Mouse (Mus musculus): ENCODE data around the gene Gm20498. TPM values are rescaled to one million over a fixed set of nuclear protein-coding genes. Genes with fewer than 3 reads are reported as not detected.
A peak's percentile ranks its signal among the peaks of the same experiment; 100 is the strongest.
"Not testable (repeated sequence)": the region's sequence is repeated elsewhere in the genome, so short reads cannot be mapped to it uniquely, and the experiment has no call there.

Gene Gm20498
- polyA plus RNA-seq, 1 experiment: 28.3 TPM

GRCm38 (mm10) chr12:81485311-81485710, 47.4 kb downstream of the Gm20498 start:
- H3K36me3 ChIP-seq (replicated peaks; ENCODE audit: low read length): no peaks in the 10 kb centered on the region
- H3K4me3 ChIP-seq (replicated peaks): peak overlapping the region; percentile 94
- no peak for TF ChIP-seq GATA1 (IDR thresholded peaks at IDR 0.05; ENCODE audit: borderline replicate concordance, low read length)
- no peak for TF ChIP-seq FLI1 (IDR thresholded peaks at IDR 0.05; ENCODE audit: low read length)
- peaks cover 12% of the 10 kb centered on the region for H3K4me1 ChIP-seq
- H3K9me3 ChIP-seq: no peaks in the 10 kb centered on the region
- no peaks in the 10 kb centered on the region for H3K27me3 ChIP-seq (replicated peaks)

GRCm38 (mm10) chr12:81484727-81485191, 47.9 kb downstream of the Gm20498 start, which contains the start of gene Cox16:
Cox16 (minus strand) TSS chr12:81485127.
- Histone ChIP-seq H3K27me3 (replicated peaks) (no peaks in the 10 kb centered on the region), H3K4me1 (peaks cover 9% of the 10 kb centered on the region), H3K36me3 (replicated peaks; ENCODE audit: low read length) (no peaks in the 10 kb centered on the region), H3K4me3 (replicated peaks) (peak within 1 kb of the TSS; percentile 94), H3K9me3 (no peaks in the 10 kb centered on the region)
- TF ChIP-seq FLI1 (IDR thresholded peaks at IDR 0.05; ENCODE audit: low read length): no peak
- no peak; the same call in 2 of the 3 replicates for TF ChIP-seq GATA1 (IDR thresholded peaks at IDR 0.05; ENCODE audit: borderline replicate concordance, low read length)

GRCm38 (mm10) chr12:81484212-81484611, 48.5 kb downstream of the Gm20498 start:
- H3K4me1 ChIP-seq: peaks cover 3% of the 10 kb centered on the region
- no peaks in the 10 kb centered on the region for H3K9me3 ChIP-seq
- no peaks in the 10 kb centered on the region for H3K27me3 ChIP-seq (replicated peaks)
- TF ChIP-seq GATA1 (IDR thresholded peaks at IDR 0.05; ENCODE audit: borderline replicate concordance, low read length) (no peak), FLI1 (IDR thresholded peaks at IDR 0.05; ENCODE audit: low read length) (no peak)
- peak overlapping the region; percentile 94 for H3K4me3 ChIP-seq (replicated peaks)
- peaks cover 3% of the 10 kb centered on the region for H3K36me3 ChIP-seq (replicated peaks; ENCODE audit: low read length)

DNA sequence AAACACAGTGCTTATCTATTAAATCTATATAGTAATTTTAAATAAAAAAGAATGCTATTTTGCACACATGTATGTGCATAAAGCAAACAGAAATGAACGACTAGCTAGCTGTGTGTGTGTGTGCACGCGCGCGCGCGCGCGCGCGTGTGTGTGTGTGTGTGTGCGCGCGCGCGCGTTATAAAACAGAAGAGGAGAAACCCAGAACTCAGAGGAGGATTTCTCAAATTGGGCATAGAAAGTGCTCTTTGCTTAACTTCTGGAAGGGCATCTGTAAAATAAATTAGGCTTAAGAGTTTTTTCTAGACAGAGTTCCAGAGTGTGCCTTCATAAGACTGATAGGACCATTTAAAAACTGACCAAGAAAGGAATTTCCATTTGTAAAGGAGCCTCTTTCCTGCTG, 49.0 kb downstream of the Gm20498 start:
- H3K9me3 ChIP-seq: no peaks in the 10 kb centered on the region
- peaks cover 3% of the 10 kb centered on the region for H3K36me3 ChIP-seq (replicated peaks; ENCODE audit: low read length)
- H3K4me1 ChIP-seq: peaks cover 3% of the 10 kb centered on the region
- H3K27me3 ChIP-seq (replicated peaks): no peaks in the 10 kb centered on the region
- TF ChIP-seq GATA1 (IDR thresholded peaks at IDR 0.05; ENCODE audit: borderline replicate concordance, low read length): no peak
- TF ChIP-seq FLI1 (IDR thresholded peaks at IDR 0.05; ENCODE audit: low read length): no peak
- peak overlapping the region; percentile 94 for H3K4me3 ChIP-seq (replicated peaks)

DNA sequence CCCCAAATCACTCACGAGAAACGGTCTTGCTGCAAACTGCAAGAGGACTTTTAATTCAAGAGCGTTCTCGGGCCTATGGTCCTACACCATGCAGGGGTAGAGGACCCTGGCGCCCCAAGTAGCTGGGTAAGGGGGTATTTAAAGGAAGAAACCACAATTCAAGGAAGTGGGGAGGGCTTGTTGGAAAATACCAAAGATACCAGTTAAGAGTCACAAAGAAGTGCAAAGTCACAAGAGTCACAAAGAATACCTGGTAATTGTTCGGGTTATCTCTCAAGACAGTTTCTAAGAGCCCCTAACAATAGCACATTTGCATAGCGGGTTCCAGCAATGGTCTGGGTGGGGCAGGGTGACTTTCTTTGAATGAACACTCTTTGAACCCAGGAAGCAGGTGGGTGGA, 73.7 kb downstream of the Gm20498 start:
- not testable (repeated sequence) for H3K36me3 ChIP-seq (replicated peaks; ENCODE audit: low read length); H3K27me3 ChIP-seq (replicated peaks); H3K4me1 ChIP-seq; H3K4me3 ChIP-seq (replicated peaks)
- H3K9me3 ChIP-seq: peaks cover 25% of the 10 kb centered on the region

GRCm38 (mm10) chr12:81438985-81439384, 93.7 kb downstream of the Gm20498 start:
- H3K4me1 ChIP-seq; H3K36me3 ChIP-seq (replicated peaks; ENCODE audit: low read length); H3K4me3 ChIP-seq (replicated peaks); H3K27me3 ChIP-seq (replicated peaks): not testable (repeated sequence)
- H3K9me3 ChIP-seq: peaks cover 17% of the 10 kb centered on the region

DNA sequence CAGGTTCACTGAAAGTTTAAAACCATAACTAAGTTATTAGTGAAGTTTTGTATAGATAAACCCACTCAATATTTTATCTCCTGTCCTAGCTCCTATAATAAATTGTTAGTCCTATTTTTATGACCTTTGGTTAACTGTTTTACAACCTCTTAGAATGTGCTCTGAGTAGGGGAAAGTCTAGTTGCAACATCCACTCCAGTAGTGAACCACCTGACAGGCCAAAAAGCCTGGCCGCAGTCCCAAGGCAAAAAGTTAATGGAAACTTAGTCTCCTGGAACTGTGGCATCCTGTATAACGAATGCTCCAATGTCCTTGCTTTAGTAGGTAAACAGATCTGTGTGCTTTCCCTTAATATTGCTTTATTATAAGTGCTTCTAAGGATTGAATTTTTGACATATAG, 97.9 kb downstream of the Gm20498 start:
- not testable (repeated sequence) for H3K4me1 ChIP-seq; H3K4me3 ChIP-seq (replicated peaks)
- peaks cover 38% of the 10 kb centered on the region for H3K9me3 ChIP-seq

DNA sequence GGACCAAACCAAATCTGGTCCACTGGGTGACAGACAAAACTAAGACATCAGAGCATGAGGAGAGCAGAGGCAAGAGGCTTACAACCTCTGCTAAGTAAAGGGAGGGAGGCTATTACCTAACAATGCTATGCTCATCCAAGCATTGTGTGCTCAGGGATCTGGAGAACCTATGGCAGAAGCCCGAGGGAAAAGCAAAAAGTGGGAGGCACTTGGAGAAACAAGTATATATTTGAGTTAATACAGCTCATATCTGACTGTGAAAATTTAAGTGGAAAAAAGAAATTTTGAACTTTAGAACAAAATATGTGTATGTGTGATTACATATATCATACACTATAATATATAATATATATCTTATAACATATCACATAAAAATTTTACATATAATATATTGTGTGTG, 110.9 kb downstream of the Gm20498 start, which contains the start of gene Adam4:
Gene Adam4, minus strand, starts transcription at position 101 of the 400 bp plus-strand sequence.
- TF ChIP-seq GATA1 (IDR thresholded peaks at IDR 0.05; ENCODE audit: borderline replicate concordance, low read length): no peak
- TF ChIP-seq FLI1 (IDR thresholded peaks at IDR 0.05; ENCODE audit: low read length): no peak
- Histone ChIP-seq H3K36me3 (replicated peaks; ENCODE audit: low read length) (no peaks in the 10 kb centered on the region), H3K9me3 (peaks cover 28% of the 10 kb centered on the region), H3K4me3 (replicated peaks) (no peak within 1 kb of the TSS), H3K27me3 (replicated peaks) (no peaks in the 10 kb centered on the region), H3K4me1 (no peaks in the 10 kb centered on the region)

More for the DNA sequence above, 97.9 kb downstream of the Gm20498 start:
- H3K36me3 ChIP-seq (replicated peaks; ENCODE audit: low read length); H3K27me3 ChIP-seq (replicated peaks): not testable (repeated sequence)

GRCm38 (mm10) chr12:81413211-81413610, 119.5 kb downstream of the Gm20498 start:
- Histone ChIP-seq H3K4me1 (no peaks in the 10 kb centered on the region), H3K27me3 (replicated peaks) (no peaks in the 10 kb centered on the region), H3K4me3 (replicated peaks) (no peak overlapping the region), H3K36me3 (replicated peaks; ENCODE audit: low read length) (no peaks in the 10 kb centered on the region), H3K9me3 (no peaks in the 10 kb centered on the region)
- TF ChIP-seq FLI1 (IDR thresholded peaks at IDR 0.05; ENCODE audit: low read length) (no peak), GATA1 (IDR thresholded peaks at IDR 0.05; ENCODE audit: borderline replicate concordance, low read length) (no peak)

- Histone ChIP-seq H3K36me3 (replicated peaks; ENCODE audit: low read length) (no peaks in the 10 kb centered on the region), H3K4me1 (no peaks in the 10 kb centered on the region), H3K9me3 (no peaks in the 10 kb centered on the region), H3K27me3 (replicated peaks) (no peaks in the 10 kb centered on the region), H3K4me3 (replicated peaks) (no peak overlapping the region)
- no peak for TF ChIP-seq FLI1 (IDR thresholded peaks at IDR 0.05; ENCODE audit: low read length)
- no peak for TF ChIP-seq GATA1 (IDR thresholded peaks at IDR 0.05; ENCODE audit: borderline replicate concordance, low read length)
These were observed 123.7 kb downstream of the Gm20498 start for GRCm38 (mm10) chr12:81408966-81409365.

- H3K4me1 ChIP-seq: no peaks in the 10 kb centered on the region
- H3K27me3 ChIP-seq (replicated peaks): no peaks in the 10 kb centered on the region
- no peak for TF ChIP-seq FLI1 (IDR thresholded peaks at IDR 0.05; ENCODE audit: low read length)
- TF ChIP-seq GATA1 (IDR thresholded peaks at IDR 0.05; ENCODE audit: borderline replicate concordance, low read length): no peak
- no peaks in the 10 kb centered on the region for H3K9me3 ChIP-seq
- no peaks in the 10 kb centered on the region for H3K36me3 ChIP-seq (replicated peaks; ENCODE audit: low read length)
- H3K4me3 ChIP-seq (replicated peaks): no peak overlapping the region
These were observed 130.5 kb downstream of the Gm20498 start for GRCm38 (mm10) chr12:81402187-81402586.

GRCm38 (mm10) chr12:81379364-81379763, 153.3 kb downstream of the Gm20498 start, which contains the start of gene Gm4787:
Gm4787 (minus strand) TSS chr12:81379464.
- not testable (repeated sequence) for H3K27me3 ChIP-seq (replicated peaks); H3K4me3 ChIP-seq (replicated peaks); H3K4me1 ChIP-seq; H3K9me3 ChIP-seq; H3K36me3 ChIP-seq (replicated peaks; ENCODE audit: low read length)

All from megakaryocyte, embryonic 14.5 days (primary cell).